Mouse (Mus musculus) liver, embryonic 16.5 days (tissue): ENCODE measurements around the gene Gm2174. TPM values are rescaled to one million over a fixed set of nuclear protein-coding genes. Genes with fewer than 3 reads are reported as not detected.
A peak's percentile ranks its signal among the peaks of the same experiment; 100 is the strongest.

Source experiments
- ATAC-seq: fragments of 200-750 bp; cut with Nextera tagmentation; 2 replicates; pipeline ENCODE4 v1.8.0; 2017; ENCODE audit warnings: low read depth, mild to moderate bottlenecking, moderate number of reproducible peaks, moderate library complexity
- H3K27ac ChIP-seq: fragments of 300-500 bp; sonication (generic); 2 replicates; pipeline ENCODE4 v1.5.1; 2014; ENCODE audit warnings: mild to moderate bottlenecking, low read length
- H3K27me3 ChIP-seq: fragments of 300-500 bp; sonication (generic); 2 replicates; pipeline ENCODE4 v1.6.1; 2014; ENCODE audit warnings: low read depth, low read length, mixed read lengths; ENCODE audit not compliant: control insufficient read depth, insufficient read depth
- H3K36me3 ChIP-seq: fragments of 300-500 bp; sonication (generic); 2 replicates; pipeline ENCODE4 v1.6.1; 2014; ENCODE audit warnings: mild to moderate bottlenecking; ENCODE audit not compliant: control insufficient read depth, insufficient read depth
- H3K4me1 ChIP-seq: fragments of 300-500 bp; sonication (generic); 2 replicates; pipeline ENCODE4 v1.6.1; 2014; ENCODE audit warnings: low read depth, low read length, mixed read lengths; ENCODE audit not compliant: control insufficient read depth
- H3K4me2 ChIP-seq: fragments of 300-500 bp; sonication (generic); 2 replicates; pipeline ENCODE4 v1.6.1; 2014; ENCODE audit warnings: low read depth, low read length, mixed read lengths
- H3K4me3 ChIP-seq: fragments of 300-500 bp; sonication (generic); 2 replicates; pipeline ENCODE4 v1.5.1; 2014; ENCODE audit warnings: low read depth, mild to moderate bottlenecking, low read length
- H3K9ac ChIP-seq: fragments of 300-500 bp; sonication (generic); 2 replicates; pipeline ENCODE4 v1.6.1; 2014; ENCODE audit warnings: low read depth, low read length
- H3K9me3 ChIP-seq: fragments of 300-500 bp; sonication (generic); replicated peaks from 2 replicates; pipeline ENCODE4 v1.6.1; 2016; ENCODE audit warnings: low read length; ENCODE audit not compliant: control insufficient read depth
- WGBS: fragments of 180-500 bp; shearing (Covaris S2); extraction: QIAGEN DNeasy Blood & Tissue Kit; methylation state at CpG from one replicate; pipeline ENCODE4 v1.1.7; 2014; ENCODE audit not compliant: insufficient replicate concordance; 5-methylcytosine and 5-hydroxymethylcytosine counted together
- polyA plus RNA-seq: library from polyadenylated mRNA; unstranded; fragments of >200 nt; fragmentation: Nextera tagmentation; extraction: Ambion mirVana; gene quantifications from 2 replicates; pipeline ENCODE4 v1.2.1, GENCODE M21; 2015

Gene Gm2174
- polyA plus RNA-seq, result 0.91 and 1.5 TPM in 2 replicates

DNA sequence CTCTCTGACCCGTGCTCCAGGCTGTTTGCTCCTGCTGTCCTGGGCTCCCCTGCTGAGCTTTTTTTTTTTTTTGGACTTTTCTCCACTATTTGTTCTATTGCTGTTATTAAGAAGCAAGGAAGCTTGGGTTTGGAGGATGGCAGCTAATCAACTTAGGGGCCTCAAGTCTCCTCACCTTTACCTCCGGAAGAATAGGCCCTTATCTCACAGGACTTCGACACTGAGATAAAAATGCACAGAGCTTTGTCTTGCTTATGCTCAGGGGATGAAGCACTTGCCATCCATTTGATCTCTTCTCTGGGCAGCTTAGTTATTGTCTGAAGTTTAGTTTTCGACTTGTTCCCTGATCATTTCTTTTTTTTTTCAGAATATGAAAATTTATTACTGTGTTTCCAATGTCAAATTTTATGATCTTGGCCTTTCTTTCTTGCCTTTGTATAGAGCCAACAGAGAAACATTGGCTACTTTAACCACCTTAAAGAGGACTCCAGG, at the start of gene Gm2174:
Gene Gm2174, plus strand, starts transcription at position 442 of the 492 bp plus-strand sequence.
- Histone ChIP-seq H3K27ac (peak within 1 kb of the TSS; percentile 91), H3K9ac (peak within 1 kb of the TSS; percentile 34; the same call in 1 of the 2 replicates), H3K27me3 (no peaks in the 10 kb centered on the region), H3K36me3 (no peaks in the 10 kb centered on the region), H3K4me3 (no peak within 1 kb of the TSS), H3K4me1 (peaks cover 22% of the 10 kb centered on the region), H3K4me2 (peak within 1 kb of the TSS; percentile 41), H3K9me3 (no peaks in the 10 kb centered on the region)
- WGBS, result 44% methylated on average over 4 of the region's 4 CpGs
- ATAC-seq, result no peak

DNA sequence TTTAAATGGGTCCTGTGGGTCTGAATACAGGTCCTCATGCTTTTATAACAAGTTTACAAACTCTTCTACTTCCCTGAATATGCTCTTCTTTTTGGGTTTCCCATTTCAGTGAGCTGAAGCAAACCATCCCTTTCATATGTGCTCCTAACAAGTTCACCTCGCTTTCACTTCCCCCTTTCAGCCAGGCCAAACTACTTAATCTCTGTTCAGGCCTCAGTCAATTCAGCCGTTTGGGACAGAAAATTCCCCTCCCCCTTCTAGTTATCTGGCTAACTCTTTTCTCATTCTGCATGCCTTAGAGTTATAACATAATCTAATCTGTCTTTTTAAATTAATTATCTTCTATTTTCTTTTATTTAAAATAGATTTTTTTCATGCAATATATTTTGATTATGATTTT, 43.1 kb upstream of the Gm2174 start:
- no peak overlapping the region for H3K4me3 ChIP-seq
- no peak overlapping the region for H3K4me2 ChIP-seq
- no peaks in the 10 kb centered on the region for H3K36me3 ChIP-seq
- H3K9ac ChIP-seq, result no peak overlapping the region
- no peaks in the 10 kb centered on the region for H3K4me1 ChIP-seq
- H3K27ac ChIP-seq, result no peak overlapping the region
- H3K27me3 ChIP-seq, result no peaks in the 10 kb centered on the region
- H3K9me3 ChIP-seq, result no peaks in the 10 kb centered on the region
- 7% methylated on average over 2 of the region's 2 CpGs for WGBS
- ATAC-seq, result no peak

DNA sequence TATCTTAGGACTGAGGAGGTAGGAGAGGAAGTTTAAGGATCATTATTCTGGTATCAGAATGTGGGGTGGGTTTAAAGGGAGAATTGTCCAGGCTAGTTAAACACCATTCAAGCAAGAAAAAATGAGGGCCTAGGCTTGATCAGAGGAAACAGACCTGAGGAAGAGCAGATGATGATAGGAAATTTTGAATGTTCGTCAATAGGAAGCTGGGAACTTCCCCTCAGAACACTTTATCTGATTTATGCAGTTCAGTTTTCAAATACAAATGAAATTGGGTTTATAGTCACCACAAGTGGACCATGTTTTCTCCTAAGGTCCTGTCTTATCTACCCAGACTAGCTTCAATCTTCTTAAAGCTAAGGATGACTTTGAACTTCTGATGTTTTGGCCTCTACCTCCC, 42.3 kb upstream of the Gm2174 start:
- H3K4me3 ChIP-seq, result no peak overlapping the region
- 14% methylated on average over 1 of the region's 1 CpGs for WGBS
- H3K27me3 ChIP-seq, result no peaks in the 10 kb centered on the region
- H3K4me1 ChIP-seq, result no peaks in the 10 kb centered on the region
- H3K9ac ChIP-seq, result no peak overlapping the region
- ATAC-seq, result no peak
- no peaks in the 10 kb centered on the region for H3K36me3 ChIP-seq
- H3K27ac ChIP-seq, result no peak overlapping the region
- H3K4me2 ChIP-seq, result no peak overlapping the region
- H3K9me3 ChIP-seq, result no peaks in the 10 kb centered on the region

DNA sequence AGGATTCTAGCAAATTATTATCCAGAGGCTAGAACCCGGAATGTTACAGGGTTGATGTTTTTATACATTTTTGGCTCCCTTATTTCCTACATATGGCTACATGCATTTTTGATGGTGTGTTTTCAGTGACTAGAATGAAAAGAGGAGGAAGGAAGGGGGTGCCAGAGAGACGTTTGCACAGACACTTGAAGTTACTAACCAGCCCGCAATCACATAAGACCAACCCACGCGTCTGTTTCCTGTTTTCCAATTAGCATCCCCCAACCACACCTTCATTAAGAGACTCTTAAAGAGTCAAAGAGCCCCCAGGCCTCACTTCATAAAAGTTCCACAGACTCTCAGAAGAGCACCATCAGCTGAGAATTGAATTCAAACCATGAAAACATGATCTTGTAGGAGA, 41.6 kb upstream of the Gm2174 start:
- ATAC-seq, result no peak
- Histone ChIP-seq H3K4me1 (no peaks in the 10 kb centered on the region), H3K4me3 (no peak overlapping the region), H3K9ac (no peak overlapping the region), H3K36me3 (no peaks in the 10 kb centered on the region), H3K9me3 (no peaks in the 10 kb centered on the region), H3K27me3 (no peaks in the 10 kb centered on the region), H3K27ac (no peak overlapping the region), H3K4me2 (no peak overlapping the region)
- WGBS, result 39% methylated on average over 5 of the region's 5 CpGs

DNA sequence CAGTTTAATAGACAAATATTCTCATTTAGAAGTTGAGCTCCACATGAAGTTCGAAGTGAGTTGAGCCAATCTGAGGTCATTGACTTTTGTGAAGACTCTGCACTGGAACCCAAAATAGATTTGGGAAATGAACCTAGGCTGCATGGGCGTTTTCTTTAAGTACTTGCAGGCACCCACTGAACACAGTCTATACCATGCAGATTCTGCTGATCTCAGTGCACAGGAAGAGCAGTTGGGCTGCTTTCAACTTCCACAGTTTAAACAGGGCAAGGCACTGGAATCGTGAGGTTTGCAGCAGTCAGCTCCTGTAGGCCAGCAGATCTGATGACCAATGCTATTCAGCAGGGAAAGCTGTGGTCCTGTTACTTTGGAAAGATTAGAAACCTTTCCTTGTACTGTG, 31.5 kb upstream of the Gm2174 start:
- Histone ChIP-seq H3K36me3 (no peaks in the 10 kb centered on the region), H3K9me3 (no peaks in the 10 kb centered on the region), H3K4me3 (no peak overlapping the region), H3K9ac (no peak overlapping the region), H3K4me2 (no peak overlapping the region), H3K4me1 (no peaks in the 10 kb centered on the region), H3K27me3 (no peaks in the 10 kb centered on the region), H3K27ac (no peak overlapping the region)
- 24% methylated on average over 3 of the region's 3 CpGs for WGBS
- ATAC-seq, result no peak

DNA sequence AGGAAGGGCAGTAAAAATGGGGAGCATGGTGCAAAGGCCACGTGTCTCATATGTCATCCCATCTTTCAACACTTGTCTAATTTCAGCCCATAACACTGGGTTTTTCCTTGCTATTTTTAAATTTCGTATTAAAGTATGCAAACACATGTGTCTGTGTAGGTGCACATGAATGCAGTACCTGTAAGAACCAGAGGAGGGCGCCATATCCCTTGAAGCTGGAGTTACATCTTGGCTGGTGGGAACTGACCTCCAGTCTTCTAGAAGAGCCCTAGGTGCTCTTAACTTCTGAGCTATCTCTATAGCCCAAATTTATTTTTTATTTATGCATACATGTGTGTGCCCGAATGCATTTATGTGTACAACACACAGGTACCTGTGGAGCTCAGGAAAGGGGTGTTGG, 30.2 kb upstream of the Gm2174 start:
- H3K36me3 ChIP-seq, result no peaks in the 10 kb centered on the region
- whole genome bisulfite sequencing, result 56% methylated on average over 4 of the region's 4 CpGs
- H3K4me1 ChIP-seq, result no peaks in the 10 kb centered on the region
- H3K4me2 ChIP-seq, result no peak overlapping the region
- H3K4me3 ChIP-seq, result no peak overlapping the region
- H3K9ac ChIP-seq, result no peak overlapping the region
- no peak overlapping the region for H3K27ac ChIP-seq
- H3K27me3 ChIP-seq, result no peaks in the 10 kb centered on the region
- no peaks in the 10 kb centered on the region for H3K9me3 ChIP-seq
- ATAC-seq, result no peak

DNA sequence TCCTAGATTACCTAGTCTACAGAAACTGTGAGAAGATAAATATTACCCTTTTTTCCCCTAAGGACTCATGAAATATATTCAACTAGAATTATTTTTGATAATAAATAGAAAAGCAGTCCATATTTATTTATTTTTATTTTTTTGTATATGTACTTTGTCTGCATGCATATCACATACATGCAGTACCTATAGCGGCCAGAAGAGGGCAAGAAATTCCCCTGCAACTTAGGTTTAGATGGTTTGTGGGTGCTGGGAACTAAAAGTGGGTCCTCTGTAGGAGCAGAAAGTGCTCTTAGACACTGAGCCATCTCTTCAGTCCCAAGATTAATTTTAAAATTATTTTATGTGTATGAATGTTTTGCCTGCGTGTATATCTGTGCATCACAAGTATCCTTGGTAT, 17.2 kb upstream of the Gm2174 start:
- ATAC-seq, result no peak
- no peak overlapping the region for H3K4me3 ChIP-seq
- no peaks in the 10 kb centered on the region for H3K27me3 ChIP-seq
- H3K4me1 ChIP-seq, result no peaks in the 10 kb centered on the region; the same call in 1 of the 2 replicates
- no peak overlapping the region for H3K9ac ChIP-seq
- WGBS, result 46% methylated on average over 2 of the region's 2 CpGs
- no peak overlapping the region for H3K4me2 ChIP-seq
- H3K36me3 ChIP-seq, result no peaks in the 10 kb centered on the region
- no peak overlapping the region for H3K27ac ChIP-seq
- no peaks in the 10 kb centered on the region; the same call in 1 of the 2 replicates for H3K9me3 ChIP-seq

DNA sequence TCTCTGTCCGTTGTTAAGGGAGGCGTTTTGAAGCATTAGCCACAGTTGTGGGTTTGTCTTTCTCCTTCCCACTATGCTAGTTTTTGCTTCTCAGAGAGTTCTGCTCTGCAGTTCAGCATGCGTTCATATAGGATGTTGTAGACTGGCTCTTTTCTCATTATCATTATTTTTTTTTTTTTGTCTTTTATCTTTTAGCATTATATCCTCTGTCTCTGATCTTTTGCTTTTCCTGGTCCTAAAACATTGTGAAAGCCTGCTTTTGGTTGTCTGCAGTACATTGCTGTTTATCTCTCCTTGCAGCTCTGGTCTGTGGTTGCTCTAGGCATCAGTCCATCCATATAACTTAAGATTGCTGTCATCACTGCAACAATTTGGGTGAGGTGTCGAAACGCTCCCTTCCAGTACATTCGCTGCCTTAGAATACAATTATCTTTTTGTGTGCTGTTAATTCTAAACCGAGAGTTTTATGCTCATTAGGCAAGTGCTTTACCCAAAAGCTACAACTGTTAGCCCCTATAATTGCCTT, 11.9 kb upstream of the Gm2174 start:
- Histone ChIP-seq H3K27ac (no peak overlapping the region), H3K27me3 (no peaks in the 10 kb centered on the region), H3K9ac (no peak overlapping the region), H3K4me2 (no peak overlapping the region), H3K9me3 (no peaks in the 10 kb centered on the region), H3K4me1 (no peaks in the 10 kb centered on the region; the same call in none of the 2 replicates), H3K36me3 (no peaks in the 10 kb centered on the region), H3K4me3 (no peak overlapping the region)
- ATAC-seq, result peak; percentile 39; the same call in 1 of the 2 replicates
- 34% methylated on average over 7 of the region's 7 CpGs for WGBS

DNA sequence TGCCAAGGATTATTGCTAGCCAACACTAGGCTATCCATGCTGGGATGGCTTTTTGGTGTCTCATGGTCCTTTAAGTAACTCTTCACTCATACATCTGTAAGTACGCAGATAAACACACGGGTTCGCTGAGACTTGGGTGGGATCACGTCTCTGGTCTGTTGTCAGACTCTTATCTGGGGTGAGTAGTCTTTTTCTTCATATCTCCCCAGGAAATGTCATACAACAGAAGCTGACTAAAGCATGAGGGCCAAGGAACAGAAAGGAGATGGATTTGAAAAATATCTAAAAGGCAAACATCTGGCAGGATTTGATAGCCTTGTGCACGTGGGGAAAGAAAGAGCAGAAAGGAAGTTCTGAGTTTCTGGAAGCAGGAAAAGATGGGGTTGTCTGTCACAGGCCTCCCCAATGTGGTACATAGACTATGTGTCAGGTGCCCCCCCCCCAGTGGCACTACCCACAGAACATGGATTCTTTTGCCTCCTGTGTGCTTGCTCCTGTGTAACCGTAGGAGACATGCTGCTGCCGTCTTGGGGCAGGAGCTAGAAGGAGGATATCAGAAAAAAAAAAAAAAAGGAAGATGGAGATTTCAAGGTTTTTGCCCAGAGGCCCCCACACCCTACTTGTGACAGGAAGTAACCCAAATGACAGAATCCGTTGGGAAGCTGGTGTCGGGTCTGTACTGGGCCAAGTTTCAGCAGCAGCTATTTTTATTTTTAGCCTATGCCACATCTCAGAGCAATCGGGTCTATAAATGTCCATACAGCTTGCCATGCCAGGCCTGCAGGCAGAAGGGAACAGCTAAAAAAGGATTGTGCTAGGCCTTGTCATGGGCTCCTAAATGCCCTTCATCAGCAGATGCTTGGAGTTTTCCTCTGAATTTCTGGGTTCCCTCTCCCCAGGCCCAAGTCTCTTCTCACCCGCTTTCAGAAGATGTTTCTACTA, 1.0 kb upstream of the Gm2174 start:
- Histone ChIP-seq H3K27ac (peak overlapping the region; percentile 91), H3K27me3 (no peaks in the 10 kb centered on the region), H3K9me3 (no peaks in the 10 kb centered on the region), H3K9ac (peak overlapping the region; percentile 41; the same call in 1 of the 2 replicates), H3K4me3 (no peak overlapping the region), H3K36me3 (no peaks in the 10 kb centered on the region), H3K4me1 (peaks cover 22% of the 10 kb centered on the region), H3K4me2 (peak overlapping the region; percentile 41)
- 35% methylated on average over 11 of the region's 11 CpGs for WGBS
- peak; percentile 97 for ATAC-seq
